Mouse (Mus musculus): ENCODE data around the gene Trim62.

DNA sequence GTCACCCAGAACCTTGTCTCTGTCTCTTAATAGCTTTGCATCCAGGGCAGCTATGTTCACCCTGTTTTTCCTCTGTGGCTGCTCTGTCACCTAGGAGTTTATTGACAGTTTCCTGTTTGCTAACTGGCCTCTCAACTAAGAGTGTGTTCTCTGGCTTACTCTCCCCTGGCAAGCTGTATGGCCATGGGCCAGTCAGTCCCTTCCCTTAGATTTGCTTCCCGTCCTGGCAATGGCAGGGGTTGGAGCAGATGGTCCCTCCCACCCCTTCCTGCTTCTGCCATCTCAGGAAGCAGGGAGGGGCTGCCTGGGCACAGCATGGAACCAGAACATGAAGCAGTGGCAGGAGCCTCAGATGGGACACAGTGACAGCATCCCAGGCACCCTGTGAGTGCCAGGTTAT lies 7.8 kb downstream of the Trim62 start:
- TF ChIP-seq GATA1 (IDR thresholded peaks at IDR 0.05; ENCODE audit: borderline replicate concordance, low read length) (no peak), FLI1 (IDR thresholded peaks at IDR 0.05; ENCODE audit: low read length) (no peak)
